Mouse (Mus musculus) thymus, adult 2 months (tissue): Measurements from ENCODE around the gene Poll. TPM values are rescaled to one million over a fixed set of nuclear protein-coding genes. Genes with fewer than 3 reads are reported as not detected.
A peak's percentile ranks its signal among the peaks of the same experiment; 100 is the strongest.

ENCODE experiments used
- DNase-seq: peaks from one replicate; pipeline ENCODE4 v3.0.0; 2021
- H3K27ac ChIP-seq: fragments of 200-500 bp; 2 replicates; pipeline ENCODE4 v1.5.1; 2012; ENCODE audit warnings: low read length, control low read depth; ENCODE audit not compliant: control insufficient read depth, insufficient read depth
- H3K27me3 ChIP-seq: fragments of 200-500 bp; 2 replicates; pipeline ENCODE4 v1.6.1; 2012; ENCODE audit warnings: mild to moderate bottlenecking, low read length, moderate library complexity, mixed read lengths; ENCODE audit not compliant: control insufficient read depth, insufficient read depth
- H3K36me3 ChIP-seq: fragments of 200-500 bp; 2 replicates; pipeline ENCODE4 v1.6.1; 2012; ENCODE audit warnings: mild to moderate bottlenecking, low read length, moderate library complexity; ENCODE audit not compliant: control insufficient read depth, insufficient read depth
- H3K4me1 ChIP-seq: fragments of 200-500 bp; replicated peaks from 2 replicates; pipeline ENCODE4 v1.6.1; 2012; ENCODE audit warnings: low read length; ENCODE audit not compliant: control insufficient read depth, insufficient read depth
- H3K4me3 ChIP-seq: fragments of 200-500 bp; 2 replicates; pipeline ENCODE4 v1.5.1; 2012; ENCODE audit warnings: mild to moderate bottlenecking, low read length, control low read depth, moderate library complexity; ENCODE audit not compliant: control insufficient read depth, insufficient read depth
- CTCF ChIP-seq: fragments of 200-500 bp; IDR thresholded peaks from 2 replicates; pipeline ENCODE4 v1.5.1; 2012; ENCODE audit warnings: mild to moderate bottlenecking, control low read depth, low read length, moderate library complexity, borderline replicate concordance; ENCODE audit not compliant: control insufficient read depth, poor library complexity, insufficient read depth; ENCODE audit errors: extremely low read depth
- POLR2A ChIP-seq: fragments of 200-500 bp; IDR thresholded peaks from 2 replicates; pipeline ENCODE4 v1.6.1; 2012; ENCODE audit warnings: mild to moderate bottlenecking, low read length, control low read depth, moderate library complexity; ENCODE audit not compliant: control insufficient read depth, poor library complexity, insufficient read depth; ENCODE audit errors: extremely low read depth
- WGBS: fragments of 180-500 bp; shearing (Covaris S2); methylation state at CpG from one replicate; pipeline ENCODE4 v1.1.7; 2018; 5-methylcytosine and 5-hydroxymethylcytosine counted together
- polyA plus RNA-seq: library from polyadenylated mRNA; depleted of rRNA; stranded (reverse); fragments of >200 nt; gene quantifications from 2 replicates; pipeline ENCODE4 v1.2.3, GENCODE M21; 2012; rRNA removed

Gene Poll
- polyA plus RNA-seq = 6.7 and 6.8 TPM in 2 replicates

GRCm38 (mm10) chr19:45560153-45560890 is at the start of gene Poll, which contains the start of gene Gm17018:
Poll (minus strand) TSS chr19:45560531.
Gm17018 (plus strand) TSS chr19:45560615.
- H3K36me3 ChIP-seq = no peaks in the 10 kb centered on the region
- under 1% methylated on average over 35 of the region's 35 CpGs for WGBS
- TF ChIP-seq POLR2A (no peak), CTCF (peak; percentile 51; the same call in 1 of the 2 replicates)
- peak within 1 kb of the TSS; percentile 40; the same call in 1 of the 2 replicates for H3K27ac ChIP-seq
- peak within 1 kb of the TSS; percentile 71 for H3K4me3 ChIP-seq
- peaks cover 13% of the 10 kb centered on the region for H3K4me1 ChIP-seq
- DNase-seq = peak; percentile 71
- H3K27me3 ChIP-seq = no peaks in the 10 kb centered on the region

GRCm38 (mm10) chr19:45608648-45609339 is 48.5 kb upstream of the Poll start:
- Histone ChIP-seq H3K36me3 (no peaks in the 10 kb centered on the region), H3K27me3 (no peaks in the 10 kb centered on the region), H3K27ac (no peak overlapping the region), H3K4me3 (no peak overlapping the region), H3K4me1 (peaks cover 4% of the 10 kb centered on the region; the same call in 1 of the 2 replicates)
- 96% methylated on average over 13 of the region's 13 CpGs for WGBS
- DNase-seq = no peak
- TF ChIP-seq CTCF = no peak
- TF ChIP-seq POLR2A = no peak

- no peaks in the 10 kb centered on the region for H3K36me3 ChIP-seq
- no peak overlapping the region for H3K27ac ChIP-seq
- H3K27me3 ChIP-seq = no peaks in the 10 kb centered on the region
- H3K4me1 ChIP-seq = peaks cover 7% of the 10 kb centered on the region
- TF ChIP-seq POLR2A (no peak), CTCF (no peak)
- DNase-seq = no peak
- WGBS = 97% methylated on average over 7 of the region's 7 CpGs
- no peak overlapping the region for H3K4me3 ChIP-seq
Measured at GRCm38 (mm10) chr19:45607479-45607878, 47.1 kb upstream of the Poll start.

DNA sequence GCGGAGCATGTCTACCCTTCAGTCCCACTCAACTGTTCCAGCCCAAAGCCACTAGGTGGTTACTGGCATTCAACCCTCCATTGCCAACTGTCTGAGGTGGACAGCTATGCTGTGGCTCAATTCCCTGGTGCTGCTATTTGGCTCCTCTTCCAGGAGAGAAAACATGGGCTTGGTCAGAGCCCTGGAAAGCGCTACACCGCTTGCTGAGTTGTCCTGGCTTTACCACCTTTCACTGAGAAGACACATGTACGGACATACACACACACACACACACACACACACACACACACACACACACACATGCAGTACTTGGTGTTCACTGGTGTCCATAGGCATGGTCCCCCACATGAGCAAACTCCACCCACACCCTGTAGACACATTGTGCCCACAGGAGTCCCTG is 46.4 kb upstream of the Poll start:
- no peak overlapping the region for H3K27ac ChIP-seq
- H3K4me1 ChIP-seq = peaks cover 7% of the 10 kb centered on the region
- DNase-seq = no peak
- TF ChIP-seq CTCF (no peak), POLR2A (no peak)
- no peaks in the 10 kb centered on the region for H3K27me3 ChIP-seq
- WGBS = 91% methylated on average over 4 of the region's 4 CpGs
- H3K36me3 ChIP-seq = no peaks in the 10 kb centered on the region
- no peak overlapping the region for H3K4me3 ChIP-seq

- WGBS = 20% methylated on average over 5 of the region's 5 CpGs
- Histone ChIP-seq H3K4me1 (peaks cover 7% of the 10 kb centered on the region), H3K4me3 (no peak overlapping the region), H3K27ac (no peak overlapping the region), H3K36me3 (no peaks in the 10 kb centered on the region), H3K27me3 (no peaks in the 10 kb centered on the region)
- DNase-seq = no peak
- TF ChIP-seq POLR2A (no peak), CTCF (no peak)
Measured at GRCm38 (mm10) chr19:45602606-45603005, 42.3 kb upstream of the Poll start.

DNA sequence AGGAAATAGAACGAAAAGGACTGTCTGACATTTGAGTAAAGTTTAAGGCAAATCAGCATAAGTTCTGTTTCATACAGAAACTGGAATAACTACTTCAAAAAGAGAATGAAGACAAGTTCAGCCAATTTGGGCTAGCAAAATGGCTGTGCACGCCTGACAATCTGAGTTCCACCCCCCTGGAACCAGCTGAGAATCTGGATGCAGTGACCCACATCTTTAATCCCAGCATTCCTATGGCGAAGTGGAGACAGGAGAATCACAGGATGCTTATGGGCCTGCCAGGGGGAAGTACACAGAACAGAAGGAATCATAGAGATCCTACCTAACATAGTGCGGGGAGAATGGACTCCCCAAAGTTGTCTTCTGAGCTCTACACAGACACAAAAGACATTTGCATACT is 36.8 kb upstream of the Poll start:
- no peaks in the 10 kb centered on the region for H3K36me3 ChIP-seq
- DNase-seq = no peak
- 96% methylated on average over 4 of the region's 4 CpGs for WGBS
- H3K4me3 ChIP-seq = no peak overlapping the region
- no peaks in the 10 kb centered on the region for H3K27me3 ChIP-seq
- H3K4me1 ChIP-seq = no peaks in the 10 kb centered on the region; the same call in 1 of the 2 replicates
- no peak overlapping the region for H3K27ac ChIP-seq
- no peak for TF ChIP-seq CTCF
- no peak for TF ChIP-seq POLR2A
